Mouse (Mus musculus): Measurements from ENCODE around the gene Olfr441.

- no peak for TF ChIP-seq GATA1 (IDR thresholded peaks at IDR 0.05; ENCODE audit: borderline replicate concordance, low read length)
- no peak for TF ChIP-seq FLI1 (IDR thresholded peaks at IDR 0.05; ENCODE audit: low read length)
Measured at GRCm38 (mm10) chr6:43078750-43079149, 27.4 kb upstream of the Olfr441 start.

Measured in megakaryocyte, embryonic 14.5 days (primary cell).